Comparison of ENCODE assay signal across 20 mouse cellular contexts in genomic region chr14:22922571-22922970, GRCm38 (mm10).
DNase-seq lines count a peak whose midpoint lies in the region; ATAC-seq lines count a peak whose summit lies in the region.
"Had no signal": no experiment of that assay in that cellular context is flagged by ENCODE, and none has a peak within 500 bp of the region (broad histone marks: within the 10 kb centered on the region; RNA-seq: fewer than 3 reads in every experiment).

No protein-coding gene starts in this region.

- H3K9ac ChIP-seq in forebrain, embryonic 16.5 days (replicated peaks; ENCODE audit: low read depth, low read length): no peak overlapping the region
- H3K9ac ChIP-seq in forebrain, embryonic 12.5 days: no peak overlapping the region
- H3K9ac ChIP-seq in midbrain, embryonic 11.5 days (ENCODE audit: low read length): no peak overlapping the region
- no peak overlapping the region for H3K9ac ChIP-seq in midbrain, embryonic 16.5 days (ENCODE audit: low read depth, low read length)
- no peak overlapping the region for H3K9ac ChIP-seq in stomach, embryonic 16.5 days (ENCODE audit: low read length)
- H3K9ac ChIP-seq: neural tube, embryonic 13.5 days had no signal

- peak; percentile 61 for DNase-seq in midbrain, embryonic 11.5 days (ENCODE audit: low spot score, missing footprints)
- DNase-seq in forelimb bud, embryonic 11.5 days (ENCODE audit: low read depth, low spot score): peak; percentile 18
- DNase-seq: adrenal gland, postnatal 36 days; B cell, adult 2 months; cerebellum, adult 2 months; kidney, adult 2 months; kidney, postnatal 25 days; lung, postnatal 10 days had no signal

- no peaks in the 10 kb centered on the region for H3K9me3 ChIP-seq in forebrain, embryonic 16.5 days (ENCODE audit: control insufficient read depth, low read length)
- H3K9me3 ChIP-seq in forebrain, embryonic 12.5 days: no peaks in the 10 kb centered on the region
- H3K9me3 ChIP-seq in midbrain, embryonic 11.5 days (ENCODE audit: control insufficient read depth, low read length): no peaks in the 10 kb centered on the region
- H3K9me3 ChIP-seq in midbrain, embryonic 16.5 days (replicated peaks; ENCODE audit: control insufficient read depth, low read length, poor library complexity, severe bottlenecking): no peaks in the 10 kb centered on the region
- H3K9me3 ChIP-seq in stomach, embryonic 16.5 days (replicated peaks; ENCODE audit: control insufficient read depth, low read length): no peaks in the 10 kb centered on the region
- H3K9me3 ChIP-seq: megakaryocyte, embryonic 14.5 days; neural tube, embryonic 13.5 days had no signal

- no peaks in the 10 kb centered on the region for H3K27me3 ChIP-seq in forebrain, embryonic 16.5 days (replicated peaks; ENCODE audit: control insufficient read depth, insufficient read depth, low read length)
- H3K27me3 ChIP-seq in forebrain, embryonic 12.5 days: 0 out of 2 replicates have a peak, but pooled peaks cover 8% of the 10 kb centered on the region
- H3K27me3 ChIP-seq in midbrain, embryonic 11.5 days (ENCODE audit: control insufficient read depth, insufficient read depth, low read length): no peaks in the 10 kb centered on the region
- no peaks in the 10 kb centered on the region for H3K27me3 ChIP-seq in midbrain, embryonic 16.5 days (ENCODE audit: control insufficient read depth, insufficient read depth, low read depth, low read length)
- H3K27me3 ChIP-seq in stomach, embryonic 16.5 days (ENCODE audit: control insufficient read depth, insufficient read depth, low read length): no peaks in the 10 kb centered on the region
- H3K27me3 ChIP-seq: megakaryocyte, embryonic 14.5 days; Patski had no signal

- H3K4me3 ChIP-seq in forebrain, embryonic 16.5 days (replicated peaks; ENCODE audit: low read length): no peak overlapping the region
- no peak overlapping the region for H3K4me3 ChIP-seq in forebrain, embryonic 12.5 days (replicated peaks)
- H3K4me3 ChIP-seq in midbrain, embryonic 11.5 days (ENCODE audit: low read depth, low read length): no peak overlapping the region
- no peak overlapping the region for H3K4me3 ChIP-seq in midbrain, embryonic 16.5 days (ENCODE audit: low read depth, low read length)
- H3K4me3 ChIP-seq in stomach, embryonic 16.5 days (replicated peaks; ENCODE audit: low read length): no peak overlapping the region
- H3K4me3 ChIP-seq: megakaryocyte, embryonic 14.5 days; neural tube, embryonic 13.5 days had no signal

- WGBS in forebrain, embryonic 16.5 days: 81% methylated on average over 4 of the region's 4 CpGs
- WGBS in forebrain, embryonic 12.5 days: 84% methylated on average over 4 of the region's 4 CpGs
- 88% methylated on average over 4 of the region's 4 CpGs for WGBS in midbrain, embryonic 11.5 days
- WGBS in midbrain, embryonic 16.5 days: 89% methylated on average over 4 of the region's 4 CpGs
- WGBS in stomach, embryonic 16.5 days: 81% methylated on average over 4 of the region's 4 CpGs

- ATAC-seq in forebrain, embryonic 16.5 days: peak; percentile 62; the same call in 1 of the 2 replicates
- ATAC-seq in forebrain, embryonic 12.5 days (ENCODE audit: low FRiP score): no peak
- no peak for ATAC-seq in midbrain, embryonic 11.5 days (ENCODE audit: low FRiP score)
- no peak for ATAC-seq in midbrain, embryonic 16.5 days
- 0 out of 2 replicates have a peak, but pooled peaks have one; percentile 61 for ATAC-seq in stomach, embryonic 16.5 days (ENCODE audit: insufficient read depth, low FRiP score)
- ATAC-seq in CD4-positive, CD25-positive, alpha-beta regulatory T cell, adult 4 months: no peak
- ATAC-seq: activated CD4-positive, CD25-positive, alpha-beta regulatory T cell, adult 4 months; hindbrain, embryonic 16.5 days; Patski had no signal

- H3K27ac ChIP-seq in forebrain, embryonic 16.5 days (ENCODE audit: low read length): no peak overlapping the region
- H3K27ac ChIP-seq in forebrain, embryonic 12.5 days: no peak overlapping the region
- H3K27ac ChIP-seq in midbrain, embryonic 11.5 days (ENCODE audit: low read depth, low read length): no peak overlapping the region
- H3K27ac ChIP-seq in midbrain, embryonic 16.5 days (ENCODE audit: low read length): no peak overlapping the region
- H3K27ac ChIP-seq in stomach, embryonic 16.5 days (ENCODE audit: low read length): peak overlapping the region; percentile 17; the same call in 1 of the 2 replicates
- H3K27ac ChIP-seq: neural tube, embryonic 13.5 days had no signal

- no peak overlapping the region for H3K4me2 ChIP-seq in forebrain, embryonic 16.5 days (ENCODE audit: low read length)
- H3K4me2 ChIP-seq in forebrain, embryonic 12.5 days: no peak overlapping the region
- no peak overlapping the region for H3K4me2 ChIP-seq in midbrain, embryonic 11.5 days
- H3K4me2 ChIP-seq in midbrain, embryonic 16.5 days (ENCODE audit: low read length): no peak overlapping the region
- no peak overlapping the region for H3K4me2 ChIP-seq in stomach, embryonic 16.5 days (ENCODE audit: low read depth, low read length)
- H3K4me2 ChIP-seq: heart, embryonic 11.5 days; liver, embryonic 11.5 days; neural tube, embryonic 13.5 days had no signal

- H3K36me3 ChIP-seq in forebrain, embryonic 16.5 days (ENCODE audit: control insufficient read depth, insufficient read depth): no peaks in the 10 kb centered on the region
- H3K36me3 ChIP-seq in forebrain, embryonic 12.5 days (replicated peaks): no peaks in the 10 kb centered on the region
- no peaks in the 10 kb centered on the region for H3K36me3 ChIP-seq in midbrain, embryonic 11.5 days (ENCODE audit: control insufficient read depth, insufficient read depth, low read length)
- no peaks in the 10 kb centered on the region for H3K36me3 ChIP-seq in midbrain, embryonic 16.5 days (ENCODE audit: control insufficient read depth, insufficient read depth, low read length)
- H3K36me3 ChIP-seq in stomach, embryonic 16.5 days (ENCODE audit: control insufficient read depth, insufficient read depth, low read length): no peaks in the 10 kb centered on the region
- H3K36me3 ChIP-seq: neural tube, embryonic 13.5 days had no signal

- no peaks in the 10 kb centered on the region for H3K4me1 ChIP-seq in forebrain, embryonic 16.5 days (replicated peaks; ENCODE audit: control insufficient read depth, insufficient read depth, low read length)
- H3K4me1 ChIP-seq in forebrain, embryonic 12.5 days: peaks cover 7% of the 10 kb centered on the region; the same call in 1 of the 2 replicates
- H3K4me1 ChIP-seq in midbrain, embryonic 11.5 days (ENCODE audit: control insufficient read depth, insufficient read depth, low read length): peaks cover 2% of the 10 kb centered on the region; the same call in 1 of the 2 replicates
- H3K4me1 ChIP-seq in midbrain, embryonic 16.5 days (ENCODE audit: control insufficient read depth, insufficient read depth, low read length): no peaks in the 10 kb centered on the region
- no peaks in the 10 kb centered on the region for H3K4me1 ChIP-seq in stomach, embryonic 16.5 days (ENCODE audit: control insufficient read depth, insufficient read depth, low read length)
- H3K4me1 ChIP-seq: megakaryocyte, embryonic 14.5 days; neural tube, embryonic 13.5 days had no signal

Comparison
In these comparisons a context has a peak if more than half of its experiments do, and no peak if none do; other contexts are left out.
1. ATAC-seq: peak in forebrain, embryonic 16.5 days (single experiment) and stomach, embryonic 16.5 days (single experiment); none in forebrain, embryonic 12.5 days (single experiment), midbrain, embryonic 11.5 days (single experiment), midbrain, embryonic 16.5 days (single experiment) and CD4-positive, CD25-positive, alpha-beta regulatory T cell, adult 4 months (single experiment).